Mouse (Mus musculus) megakaryocyte-erythroid progenitor cell, adult 5-6 weeks (primary cell): ENCODE data around the gene Capn15. TPM values are rescaled to one million over a fixed set of nuclear protein-coding genes. Genes with fewer than 3 reads are reported as not detected.

Experiments used
- ATAC-seq: replicated peaks from 2 replicates; pipeline ENCODE4 v1.8.0; 2016; ENCODE audit warnings: mild to moderate bottlenecking, inconsistent platforms; ENCODE audit not compliant: severe bottlenecking, poor library complexity, low FRiP score, low TSS enrichment
- total RNA-seq, 2 experiments: library from RNA; stranded (forward) in 1 of 2; stranded (reverse) in 1 of 2; fragments of 200-1000, 215-1000 nt in 1 of 2; fragments of >200 nt in 1 of 2; fragmentation: Nextera tagmentation in 1 of 2; gene quantifications; 2 replicates each; pipeline ENCODE4 v1.2.3; 2014 to 2017

The Capn15 gene
- total RNA-seq, 2 experiments from 2014 or later: 3.5 to 14.8 TPM

GRCm38 (mm10) chr17:26003864-26004263 is 18.3 kb upstream of the Capn15 start:
- no peak for ATAC-seq

GRCm38 (mm10) chr17:25998425-25998824 is 12.8 kb upstream of the Capn15 start:
- ATAC-seq: no peak

- ATAC-seq: no peak
Measured at GRCm38 (mm10) chr17:25993489-25993888, 7.9 kb upstream of the Capn15 start.

GRCm38 (mm10) chr17:25992274-25992673 is 6.7 kb upstream of the Capn15 start:
- ATAC-seq: no peak

GRCm38 (mm10) chr17:25990331-25990730 is 4.7 kb upstream of the Capn15 start:
- ATAC-seq: no peak

GRCm38 (mm10) chr17:25984556-25985305 is 865 bp downstream of the Capn15 start:
- no peak for ATAC-seq

- ATAC-seq: no peak
Measured at GRCm38 (mm10) chr17:25984066-25984465, 1.5 kb downstream of the Capn15 start.

DNA sequence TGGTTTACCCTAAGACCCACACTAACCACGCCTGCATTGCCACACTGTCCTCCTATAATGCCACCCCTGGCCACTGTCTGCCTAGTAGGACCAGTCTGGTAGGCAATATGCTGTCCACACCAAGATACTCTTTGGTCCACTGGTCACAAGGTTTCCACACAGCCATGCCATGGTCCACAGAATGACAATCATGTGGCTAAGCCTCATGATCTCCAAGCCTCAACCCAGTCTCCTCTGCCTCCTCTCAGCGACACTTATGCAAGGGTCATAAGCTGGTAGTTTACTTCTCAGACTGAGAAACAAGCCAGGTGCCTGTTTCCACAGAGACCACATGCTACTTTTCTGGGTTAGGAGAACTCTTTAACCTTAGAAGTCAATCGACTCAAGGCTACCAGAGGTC is 2.7 kb downstream of the Capn15 start:
- no peak for ATAC-seq

DNA sequence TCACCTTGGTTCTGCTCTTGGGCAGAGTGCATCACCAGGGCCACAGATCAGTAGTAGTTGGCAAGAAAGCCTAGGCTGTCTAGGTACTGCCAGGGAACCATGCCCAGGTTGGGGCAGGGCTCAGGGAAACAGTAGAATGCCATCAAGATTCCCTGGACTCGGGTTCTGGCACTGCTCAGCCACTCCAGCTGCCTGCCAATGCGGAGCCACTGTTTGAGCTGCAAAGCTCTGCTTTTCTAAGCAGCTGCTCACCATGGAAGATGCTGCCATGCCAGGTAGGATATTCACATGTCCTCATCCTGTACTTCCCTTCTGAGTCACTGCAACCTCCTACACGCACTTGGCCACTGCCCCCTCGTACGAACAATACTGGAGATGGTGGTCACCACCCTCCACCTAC is 4.7 kb downstream of the Capn15 start:
- no peak for ATAC-seq

DNA sequence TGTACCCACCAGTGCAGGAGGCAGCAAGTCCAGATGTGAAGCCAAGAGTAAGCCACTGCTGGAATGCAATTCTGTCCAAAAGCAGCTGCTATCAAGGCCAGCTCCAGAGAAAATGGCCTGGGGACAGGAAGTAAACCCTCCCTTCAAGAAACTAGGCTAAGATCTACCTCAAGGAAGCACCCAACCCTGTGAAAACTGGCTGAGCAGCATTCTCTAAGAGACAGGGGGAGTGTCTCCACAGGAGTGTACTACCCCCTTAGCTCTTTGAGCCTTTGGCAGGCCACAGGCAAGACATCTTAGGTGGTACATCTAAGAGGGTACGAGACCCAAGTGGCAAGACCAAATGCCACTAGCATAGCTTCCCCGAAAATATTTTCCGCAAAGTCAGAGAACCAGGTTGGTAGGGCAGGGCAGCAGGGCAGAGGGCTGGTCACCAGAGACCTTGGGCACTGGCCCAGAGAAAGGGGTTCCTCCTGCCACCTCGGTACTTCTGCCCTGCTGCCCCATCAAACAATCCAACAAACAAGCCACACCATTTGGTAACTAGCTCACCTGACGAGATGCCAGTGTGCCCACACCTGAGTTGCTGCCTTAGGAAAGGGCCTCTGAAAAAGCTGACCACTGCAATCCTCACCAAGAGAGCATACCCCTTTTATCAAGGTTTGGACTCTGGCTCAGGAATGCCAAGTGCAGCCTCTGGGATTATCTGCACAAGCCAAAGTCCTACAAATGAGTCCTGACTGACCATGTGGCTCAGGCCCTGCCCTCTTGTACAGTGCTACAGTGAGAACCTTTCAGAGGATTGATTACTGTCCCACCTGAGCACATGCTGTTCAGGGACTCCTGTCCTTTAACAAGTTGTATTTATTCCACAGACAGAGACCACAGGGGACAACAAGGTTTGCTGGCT is 5.5 kb downstream of the Capn15 start:
- no peak for ATAC-seq

- no peak for ATAC-seq
Measured at GRCm38 (mm10) chr17:25970954-25971707, 14.5 kb downstream of the Capn15 start.

DNA sequence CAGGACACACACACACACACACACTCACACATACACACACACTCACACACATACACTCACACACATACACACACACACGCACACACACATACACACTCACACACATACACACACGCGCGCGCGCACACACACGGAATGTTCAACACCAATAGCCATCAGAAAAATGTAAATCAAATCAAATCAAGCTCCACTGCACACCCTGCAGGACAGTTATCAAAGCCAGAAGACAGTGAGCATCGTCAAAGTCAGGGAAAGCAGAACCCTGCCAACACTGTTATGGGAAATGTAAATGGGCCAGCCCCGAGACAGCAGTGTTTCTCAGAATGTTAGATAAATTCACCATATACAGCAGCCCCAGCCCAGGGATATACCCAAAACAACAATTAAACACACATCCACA is 15.1 kb downstream of the Capn15 start:
- no peak for ATAC-seq

DNA sequence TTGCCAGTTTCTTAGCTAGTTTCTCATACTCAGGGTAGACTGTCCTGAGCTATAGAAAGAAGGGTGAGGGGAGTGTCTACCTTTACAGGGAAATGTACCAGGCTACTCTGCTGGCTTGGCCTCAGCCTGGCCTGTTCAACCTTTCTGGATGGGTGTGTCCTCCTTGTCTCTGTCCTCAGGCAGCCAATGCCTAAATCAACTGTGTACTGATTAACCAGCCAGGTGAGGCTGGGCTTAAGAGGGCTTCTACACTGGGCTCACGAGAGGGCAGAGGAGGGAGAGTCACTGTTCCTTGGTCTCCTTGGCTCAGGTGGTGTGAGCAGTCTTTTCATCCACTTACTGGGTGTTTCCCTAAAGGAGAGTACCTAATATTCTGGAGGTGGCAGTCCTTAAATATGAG is 17.4 kb downstream of the Capn15 start:
- ATAC-seq: no peak

DNA sequence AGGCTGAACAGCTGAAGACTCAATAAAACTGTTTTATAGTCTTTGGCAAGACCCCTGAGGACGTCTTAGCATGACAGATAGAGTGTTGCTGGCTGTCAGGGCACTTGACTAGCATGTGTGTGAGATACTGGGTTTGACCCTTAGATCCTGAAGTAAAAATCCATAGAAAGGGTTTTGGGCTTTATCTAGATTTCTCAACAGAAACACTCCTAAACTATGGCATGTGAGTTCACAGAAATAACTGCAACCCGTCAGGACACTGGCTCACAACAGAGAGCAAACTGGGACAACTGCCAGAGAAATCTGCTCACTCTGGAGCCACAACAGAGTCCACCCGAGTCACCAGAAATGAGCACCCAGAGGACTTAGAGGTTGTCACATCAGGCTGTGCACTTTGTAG is 17.9 kb downstream of the Capn15 start:
- no peak for ATAC-seq

DNA sequence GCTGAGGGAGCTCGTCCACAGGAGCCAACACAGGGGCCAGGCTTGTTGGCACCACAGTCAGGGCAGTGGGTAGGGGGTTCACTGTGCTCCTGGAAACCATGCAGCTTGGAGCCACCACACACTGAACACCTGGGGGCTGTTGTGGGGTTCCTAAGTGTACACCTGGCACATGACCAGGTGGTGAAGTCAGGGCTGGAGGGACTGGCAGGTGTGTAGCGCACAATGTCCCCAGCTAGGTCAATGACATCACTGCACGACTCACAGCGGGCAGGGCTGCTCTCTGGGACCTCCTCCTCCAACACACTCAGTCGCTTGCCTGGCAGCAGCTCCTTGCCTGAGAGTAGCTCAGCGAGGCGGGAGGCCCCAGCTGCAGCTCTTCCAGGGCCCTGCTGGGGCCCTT is 21.3 kb downstream of the Capn15 start:
- ATAC-seq: no peak

DNA sequence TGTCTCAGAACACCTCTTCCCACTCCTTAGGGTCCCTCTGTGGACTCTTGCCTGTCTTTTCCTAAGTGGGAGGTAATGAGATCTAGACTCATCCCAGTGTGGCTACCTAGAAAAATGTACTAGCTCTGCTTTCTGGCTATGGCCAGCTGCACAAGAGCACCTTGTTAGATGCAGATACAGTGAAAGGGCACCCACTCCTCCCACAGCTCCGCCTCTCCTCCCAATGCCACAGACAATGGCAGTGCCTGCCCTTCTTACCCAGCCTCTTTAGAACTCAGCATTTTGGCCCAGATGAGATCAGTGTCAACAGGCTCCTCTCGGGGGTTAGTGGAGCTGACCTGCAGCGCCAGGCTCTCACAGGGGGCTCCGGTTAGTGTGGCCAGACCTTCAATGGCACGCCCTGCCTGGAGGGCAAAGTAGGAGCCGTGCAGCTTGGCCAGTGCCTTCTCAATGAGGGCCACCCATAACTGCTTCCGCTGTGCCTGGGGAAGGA is 23.1 kb downstream of the Capn15 start:
- ATAC-seq: no peak

DNA sequence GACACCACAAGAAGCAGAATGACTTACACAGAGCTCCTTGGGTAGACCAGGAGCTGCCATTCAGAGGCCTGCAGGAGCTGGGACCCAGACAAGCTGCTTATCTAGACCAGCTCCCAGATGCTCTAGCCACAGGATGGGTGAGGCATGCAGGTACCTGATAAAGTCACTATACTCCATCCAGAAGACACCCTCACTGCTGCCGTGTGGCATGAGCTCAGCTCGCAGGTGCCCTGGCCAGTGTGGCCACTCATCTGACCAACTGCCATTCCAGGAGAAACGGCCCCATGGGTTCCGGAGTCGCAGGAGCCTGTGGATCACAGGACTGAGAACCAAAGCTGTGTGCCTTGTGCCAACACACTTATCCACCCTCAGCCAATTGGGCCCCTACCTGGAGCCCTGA is 24.0 kb downstream of the Capn15 start:
- peak; percentile 86 for ATAC-seq

DNA sequence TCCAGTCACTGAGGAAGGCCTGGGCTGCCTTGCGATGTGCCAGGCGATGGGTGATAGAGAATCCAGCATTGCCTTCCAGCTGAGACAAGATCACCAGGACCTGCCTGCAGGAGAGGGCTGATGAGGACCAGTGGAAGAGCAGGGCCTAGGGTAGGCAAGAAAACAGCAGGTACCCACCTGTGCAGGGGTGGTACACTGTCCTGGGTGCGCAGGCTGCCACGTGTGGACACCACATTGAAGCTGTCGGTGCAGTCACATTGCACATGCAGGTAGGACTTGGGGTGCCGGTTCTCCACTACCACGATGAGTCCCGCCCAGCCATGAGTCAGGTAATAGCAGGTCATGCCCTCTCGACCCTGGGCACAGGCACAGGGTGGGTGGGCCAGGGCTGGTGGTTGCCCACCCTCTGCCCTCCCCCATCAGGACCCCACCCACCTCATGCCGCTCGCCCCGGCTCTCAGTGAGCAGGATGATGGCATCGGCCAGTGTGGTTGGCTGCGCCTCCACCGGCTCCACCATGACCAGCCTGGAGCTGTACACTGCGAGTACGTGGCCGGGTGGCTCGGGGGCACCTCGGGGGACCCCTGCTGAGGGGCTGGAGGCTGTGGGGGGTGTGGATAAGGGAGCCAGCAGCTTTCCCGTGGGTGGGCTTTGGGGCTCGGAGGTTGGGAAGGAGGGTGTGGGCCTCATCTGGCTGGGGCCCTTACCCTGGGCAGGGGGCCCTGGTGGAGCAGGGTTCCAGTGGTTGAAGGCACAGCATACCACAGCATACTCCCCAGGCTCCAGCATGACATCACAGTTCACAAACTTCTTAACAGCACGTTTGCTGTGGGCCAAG is 25.7 kb downstream of the Capn15 start:
- ATAC-seq: no peak
